Mouse (Mus musculus): Measurements from ENCODE around the gene Prmt6. TPM values are rescaled to one million over a fixed set of nuclear protein-coding genes. Genes with fewer than 3 reads are reported as not detected.

The Prmt6 gene
- polyA plus RNA-seq, 1 experiment from 2014 or later: 10.7 TPM

Other genes starting within 250 kb of the Prmt6 start
- gene Ntng1, start 107.0 kb downstream of the Prmt6 start, polyA plus RNA-seq (2015; fragmentation: Nextera tagmentation; extraction: Ambion mirVana): 0.20 and 0.27 TPM in 2 replicates